Mouse (Mus musculus): ENCODE measurements around the gene Gm47995. TPM values are rescaled to one million over a fixed set of nuclear protein-coding genes. Genes with fewer than 3 reads are reported as not detected.

Gene Gm47995
- polyA plus RNA-seq, 1 experiment from 2014 or later, result not detected

DNA sequence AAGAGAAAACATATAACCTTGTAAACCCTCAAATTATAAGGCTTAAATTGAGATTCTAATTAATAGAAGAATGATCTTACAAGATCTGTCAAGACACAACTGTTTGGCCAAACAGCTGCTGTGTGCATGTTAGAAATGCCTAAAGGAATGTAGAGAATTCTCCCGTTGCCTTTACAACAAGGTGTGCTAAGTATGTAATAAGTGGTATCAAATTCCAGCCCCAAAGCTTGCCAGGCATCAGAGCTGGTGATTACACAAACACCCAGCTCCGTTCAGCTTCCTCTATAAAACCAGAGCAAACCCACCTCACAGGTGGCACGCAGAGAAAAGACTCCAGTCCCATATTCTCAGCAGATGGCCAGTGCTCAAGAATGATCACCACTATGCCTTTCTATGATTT lies 39.5 kb downstream of the Gm47995 start:
- no peak for ATAC-seq (replicated peaks; ENCODE audit: insufficient number of reproducible peaks, low FRiP score, low TSS enrichment, low read depth)
- no peak overlapping the region for H3K4me2 ChIP-seq (ENCODE audit: low read depth, low read length)

DNA sequence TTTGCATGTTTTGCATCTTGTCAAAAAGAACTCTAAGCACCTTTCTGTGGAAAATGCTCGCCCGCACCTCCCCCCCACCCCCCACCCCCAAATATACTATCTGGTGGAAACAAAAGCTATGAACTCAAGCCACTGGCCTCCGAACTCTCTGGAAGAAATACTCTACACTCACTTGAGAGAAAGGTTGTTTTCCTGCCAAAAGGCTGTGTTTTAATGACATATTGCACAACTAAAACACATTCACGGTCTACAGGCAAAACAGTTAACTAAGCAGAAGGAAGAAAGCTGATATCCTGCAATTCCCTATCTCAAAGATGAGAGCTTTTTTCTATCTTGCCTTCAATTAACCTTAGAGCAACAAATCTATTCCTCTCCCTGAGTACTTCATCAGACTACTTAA lies 45.1 kb downstream of the Gm47995 start:
- Histone ChIP-seq H3K9ac (replicated peaks; ENCODE audit: low read length) (no peak overlapping the region), H3K4me2 (ENCODE audit: low read depth, low read length) (no peak overlapping the region), H3K27ac (replicated peaks; ENCODE audit: low read depth, low read length) (no peak overlapping the region), H3K9me3 (replicated peaks; ENCODE audit: control insufficient read depth, low read length) (no peaks in the 10 kb centered on the region), H3K27me3 (ENCODE audit: control insufficient read depth, insufficient read depth, low read length) (no peaks in the 10 kb centered on the region), H3K36me3 (replicated peaks; ENCODE audit: control insufficient read depth, insufficient read depth, low read depth, low read length) (no peaks in the 10 kb centered on the region), H3K4me3 (ENCODE audit: low read depth, low read length) (no peak overlapping the region), H3K4me1 (ENCODE audit: control insufficient read depth, insufficient read depth, low read length) (no peaks in the 10 kb centered on the region)
- no peak for DNase-seq (ENCODE audit: low spot score)
- ATAC-seq (replicated peaks; ENCODE audit: insufficient number of reproducible peaks, low FRiP score, low TSS enrichment, low read depth), result no peak
- WGBS, result 89% methylated on average over 4 of the region's 4 CpGs

More for the DNA sequence above, 39.5 kb downstream of the Gm47995 start:
- no peak overlapping the region for H3K4me3 ChIP-seq (ENCODE audit: low read depth, low read length)
- H3K36me3 ChIP-seq (replicated peaks; ENCODE audit: control insufficient read depth, insufficient read depth, low read depth, low read length), result no peaks in the 10 kb centered on the region
- H3K9me3 ChIP-seq (replicated peaks; ENCODE audit: control insufficient read depth, low read length), result no peaks in the 10 kb centered on the region
- no peaks in the 10 kb centered on the region for H3K27me3 ChIP-seq (ENCODE audit: control insufficient read depth, insufficient read depth, low read length)
- WGBS, result 56% methylated on average over 3 of the region's 3 CpGs
- H3K9ac ChIP-seq (replicated peaks; ENCODE audit: low read length), result no peak overlapping the region
- no peak overlapping the region for H3K27ac ChIP-seq (replicated peaks; ENCODE audit: low read depth, low read length)
- DNase-seq (ENCODE audit: low spot score), result no peak
- no peaks in the 10 kb centered on the region for H3K4me1 ChIP-seq (ENCODE audit: control insufficient read depth, insufficient read depth, low read length)

DNA sequence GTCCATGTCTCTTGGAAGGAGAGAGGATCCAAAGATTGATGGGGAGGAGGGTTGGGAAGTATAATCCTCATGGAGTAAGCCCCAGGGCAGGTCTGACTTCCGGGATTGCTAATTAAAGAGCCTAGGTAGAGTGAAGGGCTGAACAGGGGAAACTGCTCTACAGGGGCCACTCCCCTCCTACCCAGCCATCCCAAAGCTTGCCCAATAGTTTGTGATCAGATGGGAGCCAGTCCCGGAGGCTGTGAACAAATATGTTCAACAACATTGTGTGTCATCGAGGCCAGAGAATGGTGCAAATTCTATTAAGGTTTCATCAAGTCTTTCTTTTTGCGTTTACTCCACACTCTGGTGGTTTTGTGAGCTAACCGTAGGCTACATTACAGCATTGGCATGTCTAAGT lies 45.8 kb downstream of the Gm47995 start:
- 83% methylated on average over 5 of the region's 5 CpGs for WGBS
- H3K4me2 ChIP-seq (ENCODE audit: low read depth, low read length), result no peak overlapping the region

DNA sequence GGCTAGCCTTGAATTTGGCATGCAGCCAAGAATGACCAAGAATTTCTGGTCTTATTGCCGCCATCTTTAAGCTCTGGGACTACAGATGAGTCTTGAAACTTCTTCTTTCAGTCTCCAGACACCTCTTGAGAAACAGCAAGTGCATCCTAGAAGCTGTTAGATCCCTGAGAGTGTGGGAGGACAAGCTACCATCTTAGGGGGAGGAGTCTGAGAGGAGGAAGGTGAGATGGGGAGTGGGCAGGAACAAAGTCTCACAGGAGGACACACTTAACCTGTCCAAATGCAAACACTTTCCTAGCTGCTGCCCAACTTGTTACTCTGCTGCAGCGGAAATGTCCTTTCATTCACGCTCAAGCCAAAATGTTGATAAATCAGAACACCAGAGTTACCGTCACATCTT lies 46.5 kb downstream of the Gm47995 start:
- Histone ChIP-seq H3K4me3 (ENCODE audit: low read depth, low read length) (no peak overlapping the region), H3K4me2 (ENCODE audit: low read depth, low read length) (no peak overlapping the region), H3K9ac (replicated peaks; ENCODE audit: low read length) (no peak overlapping the region), H3K36me3 (replicated peaks; ENCODE audit: control insufficient read depth, insufficient read depth, low read depth, low read length) (no peaks in the 10 kb centered on the region), H3K27me3 (ENCODE audit: control insufficient read depth, insufficient read depth, low read length) (no peaks in the 10 kb centered on the region), H3K27ac (replicated peaks; ENCODE audit: low read depth, low read length) (no peak overlapping the region), H3K9me3 (replicated peaks; ENCODE audit: control insufficient read depth, low read length) (no peaks in the 10 kb centered on the region), H3K4me1 (ENCODE audit: control insufficient read depth, insufficient read depth, low read length) (no peaks in the 10 kb centered on the region)
- DNase-seq (ENCODE audit: low spot score), result no peak
- no peak for ATAC-seq (replicated peaks; ENCODE audit: insufficient number of reproducible peaks, low FRiP score, low TSS enrichment, low read depth)
- 97% methylated on average over 4 of the region's 4 CpGs for WGBS

More for the DNA sequence above, 45.8 kb downstream of the Gm47995 start:
- no peak overlapping the region for H3K4me3 ChIP-seq (ENCODE audit: low read depth, low read length)
- H3K27ac ChIP-seq (replicated peaks; ENCODE audit: low read depth, low read length), result no peak overlapping the region
- H3K27me3 ChIP-seq (ENCODE audit: control insufficient read depth, insufficient read depth, low read length), result no peaks in the 10 kb centered on the region
- no peaks in the 10 kb centered on the region for H3K9me3 ChIP-seq (replicated peaks; ENCODE audit: control insufficient read depth, low read length)
- ATAC-seq (replicated peaks; ENCODE audit: insufficient number of reproducible peaks, low FRiP score, low TSS enrichment, low read depth), result no peak
- H3K4me1 ChIP-seq (ENCODE audit: control insufficient read depth, insufficient read depth, low read length), result no peaks in the 10 kb centered on the region
- no peaks in the 10 kb centered on the region for H3K36me3 ChIP-seq (replicated peaks; ENCODE audit: control insufficient read depth, insufficient read depth, low read depth, low read length)
- no peak overlapping the region for H3K9ac ChIP-seq (replicated peaks; ENCODE audit: low read length)
- DNase-seq (ENCODE audit: low spot score), result no peak

DNA sequence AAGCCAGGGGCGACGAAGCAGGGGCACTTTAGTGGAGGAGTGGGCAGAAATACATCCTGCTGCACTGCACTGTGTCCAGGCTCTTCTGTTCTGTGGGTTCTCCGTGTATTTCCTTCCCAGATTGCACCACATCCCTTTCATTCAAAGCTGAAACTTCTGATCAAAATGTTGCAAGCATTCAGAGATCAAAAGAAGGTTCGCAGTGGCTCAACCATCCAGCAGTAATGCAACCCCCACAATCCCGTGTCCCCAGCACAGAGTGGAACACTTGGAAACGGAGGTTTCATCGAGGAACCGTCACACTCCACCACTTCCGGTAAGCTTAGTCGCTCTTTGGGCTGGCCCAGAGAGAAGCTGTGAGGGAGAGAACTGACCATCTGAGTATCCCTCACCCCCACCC lies 46.9 kb downstream of the Gm47995 start:
- WGBS, result 89% methylated on average over 10 of the region's 10 CpGs
- DNase-seq (ENCODE audit: low spot score), result no peak

DNA sequence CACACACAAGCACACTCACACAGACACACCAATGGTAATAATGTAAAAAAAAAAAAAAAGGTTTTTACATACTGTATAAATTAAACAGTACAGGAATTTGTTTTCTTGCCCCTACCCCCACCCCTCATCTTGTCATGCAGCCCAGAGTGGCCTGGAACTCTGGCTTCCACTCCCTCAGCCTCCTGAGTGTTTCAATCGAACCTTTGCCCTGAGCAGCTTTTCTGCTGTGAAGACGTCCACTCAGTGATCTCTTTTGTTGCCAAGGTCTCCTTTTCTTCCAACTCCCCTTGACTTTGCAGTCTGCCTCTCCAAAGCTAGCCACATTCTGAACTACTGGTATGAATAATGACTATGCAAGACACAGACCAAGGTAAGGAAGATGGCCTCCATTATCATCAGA lies 47.6 kb downstream of the Gm47995 start:
- Histone ChIP-seq H3K4me2 (ENCODE audit: low read depth, low read length) (no peak overlapping the region), H3K27me3 (ENCODE audit: control insufficient read depth, insufficient read depth, low read length) (no peaks in the 10 kb centered on the region), H3K4me1 (ENCODE audit: control insufficient read depth, insufficient read depth, low read length) (no peaks in the 10 kb centered on the region), H3K9me3 (replicated peaks; ENCODE audit: control insufficient read depth, low read length) (no peaks in the 10 kb centered on the region), H3K9ac (replicated peaks; ENCODE audit: low read length) (no peak overlapping the region), H3K4me3 (ENCODE audit: low read depth, low read length) (no peak overlapping the region), H3K27ac (replicated peaks; ENCODE audit: low read depth, low read length) (no peak overlapping the region), H3K36me3 (replicated peaks; ENCODE audit: control insufficient read depth, insufficient read depth, low read depth, low read length) (no peaks in the 10 kb centered on the region)
- 67% methylated on average over 2 of the region's 2 CpGs for WGBS
- ATAC-seq (replicated peaks; ENCODE audit: insufficient number of reproducible peaks, low FRiP score, low TSS enrichment, low read depth), result no peak
- no peak for DNase-seq (ENCODE audit: low spot score)

More for the DNA sequence above, 46.9 kb downstream of the Gm47995 start:
- no peak overlapping the region for H3K4me2 ChIP-seq (ENCODE audit: low read depth, low read length)
- H3K4me1 ChIP-seq (ENCODE audit: control insufficient read depth, insufficient read depth, low read length), result no peaks in the 10 kb centered on the region
- H3K36me3 ChIP-seq (replicated peaks; ENCODE audit: control insufficient read depth, insufficient read depth, low read depth, low read length), result no peaks in the 10 kb centered on the region
- H3K4me3 ChIP-seq (ENCODE audit: low read depth, low read length), result no peak overlapping the region
- no peak overlapping the region for H3K27ac ChIP-seq (replicated peaks; ENCODE audit: low read depth, low read length)
- H3K9ac ChIP-seq (replicated peaks; ENCODE audit: low read length), result no peak overlapping the region
- no peaks in the 10 kb centered on the region for H3K9me3 ChIP-seq (replicated peaks; ENCODE audit: control insufficient read depth, low read length)
- no peaks in the 10 kb centered on the region for H3K27me3 ChIP-seq (ENCODE audit: control insufficient read depth, insufficient read depth, low read length)
- ATAC-seq (replicated peaks; ENCODE audit: insufficient number of reproducible peaks, low FRiP score, low TSS enrichment, low read depth), result no peak

Other genes with a start within 250 kb of the Gm47995 start
- gene Hmcn1, start 205.0 kb upstream of the Gm47995 start, polyA plus RNA-seq (2014; fragmentation: Nextera tagmentation; extraction: Ambion mirVana), result 25.5 and 32.8 TPM in 2 replicates
- gene Gm47985, start 15.9 kb upstream of the Gm47995 start, polyA plus RNA-seq (2014; fragmentation: Nextera tagmentation; extraction: Ambion mirVana), result 0.49 and 0.66 TPM in 2 replicates
- 0.45 TPM in 1 of 2 replicates, not detected in the other for gene Gm8947, start 6.1 kb upstream of the Gm47995 start, polyA plus RNA-seq (2014; fragmentation: Nextera tagmentation; extraction: Ambion mirVana)
- gene 3110040M04Rik, start 5.7 kb downstream of the Gm47995 start, polyA plus RNA-seq (2014; fragmentation: Nextera tagmentation; extraction: Ambion mirVana), result not detected in 2 replicates
- gene Gm47996, start 11.7 kb downstream of the Gm47995 start, polyA plus RNA-seq (2014; fragmentation: Nextera tagmentation; extraction: Ambion mirVana), result 0.54 TPM in 1 of 2 replicates, not detected in the other
- 432 and 470 TPM in 2 replicates for gene Ivns1abp, start 146.0 kb downstream of the Gm47995 start, polyA plus RNA-seq (2014; fragmentation: Nextera tagmentation; extraction: Ambion mirVana)
- gene Swt1, start 230.0 kb downstream of the Gm47995 start, polyA plus RNA-seq (2014; fragmentation: Nextera tagmentation; extraction: Ambion mirVana), result 21.9 and 22.8 TPM in 2 replicates
- gene Trmt1l, start 230.1 kb downstream of the Gm47995 start, polyA plus RNA-seq (2014; fragmentation: Nextera tagmentation; extraction: Ambion mirVana), result 43.5 and 45.8 TPM in 2 replicates

All from embryonic facial prominence, embryonic 11.5 days (tissue).